Mouse (Mus musculus) adrenal gland (tissue): Measurements from ENCODE around the gene Zbtb22.
"Not testable (repeated sequence)": the region's sequence is repeated elsewhere in the genome, so short reads cannot be mapped to it uniquely, and the experiment has no call there.

ENCODE experiments used
- intact Hi-C: fragments of 180-260 bp; cut with DNase I; formaldehyde crosslinking; loops from one replicate; pipeline ENCODE4 v1.15.1; 2025

Gene Zbtb22

DNA sequence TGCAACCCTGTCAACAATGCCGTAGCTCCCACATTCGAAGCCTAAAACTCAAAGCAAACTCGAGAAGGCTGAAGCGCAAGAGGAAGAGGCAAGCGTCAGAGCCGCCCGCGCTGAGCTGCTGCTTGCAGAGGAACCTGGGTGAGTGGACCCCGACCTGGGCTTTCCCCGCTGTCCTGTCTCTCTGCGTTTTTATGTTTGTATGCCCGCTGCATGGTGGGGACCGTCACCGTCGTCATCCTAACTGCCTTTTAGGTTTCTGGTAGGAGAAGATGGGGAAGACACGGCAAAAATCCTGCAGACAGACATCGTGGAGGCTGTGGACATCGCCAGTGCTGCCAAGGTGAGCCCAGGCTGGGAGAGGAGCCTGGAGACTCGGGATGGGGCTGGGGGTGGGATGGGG lies 25.7 kb downstream of the Zbtb22 start:
- intact Hi-C loops = no loop called here

DNA sequence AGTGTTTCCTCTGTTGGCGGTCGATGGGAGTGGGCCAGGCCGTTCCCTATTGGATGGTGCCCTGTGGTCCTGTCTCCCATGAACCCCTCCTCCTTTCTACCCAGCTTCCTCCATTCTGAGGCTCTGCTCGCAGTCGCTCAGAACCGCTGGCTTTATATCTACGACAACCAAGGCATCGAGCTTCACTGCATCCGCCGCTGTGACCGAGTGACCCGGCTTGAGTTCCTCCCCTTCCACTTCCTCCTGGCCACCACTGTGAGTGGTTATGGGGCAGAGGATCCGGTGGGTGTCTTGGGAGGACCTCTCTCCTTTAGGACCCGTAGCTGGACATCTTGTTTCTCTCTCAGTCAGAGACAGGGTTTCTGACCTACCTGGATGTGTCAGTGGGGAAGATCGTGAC lies 27.8 kb downstream of the Zbtb22 start:
- intact Hi-C loops = no loop called here

DNA sequence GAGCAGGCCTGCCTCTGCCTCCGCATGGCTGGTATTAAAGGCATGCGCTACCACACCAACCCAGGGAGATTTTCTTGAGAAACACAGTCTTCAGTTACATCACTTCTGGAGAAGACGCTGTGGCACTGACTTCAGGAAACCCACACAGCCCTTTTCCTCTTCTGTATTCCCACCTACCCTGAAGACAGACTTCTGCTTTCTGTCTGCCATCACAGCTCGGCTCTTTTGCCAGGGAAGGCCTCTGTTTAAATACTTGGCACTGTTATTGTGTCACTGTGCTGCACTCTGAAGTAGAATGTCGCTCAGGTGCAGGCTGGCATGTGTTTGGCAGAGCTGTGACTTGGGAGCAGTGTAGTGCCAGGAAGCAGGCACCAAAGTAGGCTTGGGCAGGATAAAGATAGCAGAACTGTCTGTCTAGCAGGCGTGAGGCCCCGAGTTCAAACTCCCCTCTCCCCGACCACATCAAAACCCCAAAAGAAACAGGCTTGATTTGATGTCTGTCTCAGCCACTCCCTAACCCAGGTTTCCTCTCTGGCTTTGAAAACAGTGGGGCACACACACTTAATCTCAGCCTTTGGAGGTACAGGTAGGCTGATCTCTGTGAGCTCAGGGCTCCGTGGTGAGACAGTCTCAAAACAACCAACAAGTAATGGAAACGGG lies 31.9 kb downstream of the Zbtb22 start:
- intact Hi-C loops = no loop called here

DNA sequence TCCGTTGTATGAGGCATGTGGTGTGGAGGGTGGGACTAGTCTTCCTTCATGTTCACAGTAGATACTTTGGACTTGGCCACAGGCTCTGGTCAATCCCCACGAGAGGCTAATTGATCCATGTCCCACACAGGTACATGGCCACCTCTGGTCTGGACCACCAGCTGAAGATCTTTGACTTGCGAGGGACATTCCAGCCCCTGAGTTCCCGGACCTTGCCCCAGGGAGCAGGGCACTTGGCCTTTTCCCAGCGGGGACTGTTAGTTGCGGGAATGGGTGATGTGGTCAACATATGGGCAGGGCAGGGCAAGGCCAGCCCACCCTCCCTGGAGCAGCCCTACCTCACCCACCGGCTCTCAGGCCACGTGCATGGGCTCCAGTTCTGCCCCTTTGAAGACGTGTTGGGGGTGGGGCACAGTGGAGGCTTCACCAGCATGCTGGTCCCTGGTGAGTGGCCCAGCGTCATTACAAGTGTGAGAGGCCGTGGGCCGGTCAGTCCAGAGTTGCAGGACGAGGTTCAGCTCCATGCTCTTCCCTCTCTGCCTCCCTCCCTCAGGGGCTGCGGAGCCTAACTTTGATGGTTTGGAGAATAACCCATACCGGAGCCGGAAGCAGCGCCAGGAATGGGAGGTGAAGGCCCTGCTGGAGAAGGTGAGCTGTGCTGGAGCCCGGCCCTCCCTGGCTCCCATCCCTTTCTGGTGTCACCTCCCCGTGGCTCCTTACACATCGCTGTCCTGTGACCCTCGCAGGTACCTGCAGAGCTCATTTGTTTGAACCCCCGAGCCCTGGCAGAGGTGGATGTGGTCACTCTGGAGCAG lies 32.6 kb downstream of the Zbtb22 start:
- intact Hi-C loops = no loop called here

DNA sequence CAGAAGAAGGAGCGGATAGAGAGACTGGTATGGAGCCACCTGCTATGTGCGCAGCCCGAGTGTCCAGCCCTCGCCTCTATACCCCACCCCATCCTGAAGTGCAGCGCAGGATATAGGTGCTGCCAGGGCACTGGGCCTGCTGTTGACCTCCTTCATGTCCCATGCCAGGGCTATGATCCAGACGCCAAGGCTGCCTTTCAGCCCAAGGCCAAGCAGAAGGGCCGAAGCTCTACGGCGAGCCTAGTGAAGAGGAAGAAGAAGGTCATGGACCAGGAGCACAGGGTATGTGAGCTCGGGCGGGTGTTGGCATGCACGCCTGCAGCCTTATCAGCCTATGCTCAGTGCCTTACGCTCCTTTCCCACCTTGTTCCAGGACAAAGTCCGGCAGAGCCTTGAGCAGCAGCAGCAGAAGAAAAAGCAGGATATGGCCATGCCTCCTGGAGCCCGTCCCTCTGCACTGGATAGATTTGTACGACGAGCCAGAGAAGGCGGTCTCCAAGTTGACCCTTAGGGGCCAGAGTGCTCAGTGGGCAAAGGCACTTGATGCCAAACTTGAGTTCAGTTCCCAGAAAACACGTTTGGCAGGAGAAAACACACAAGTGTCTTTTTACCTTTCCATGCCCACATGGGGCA lies 33.3 kb downstream of the Zbtb22 start:
- intact Hi-C loops = no loop called here

DNA sequence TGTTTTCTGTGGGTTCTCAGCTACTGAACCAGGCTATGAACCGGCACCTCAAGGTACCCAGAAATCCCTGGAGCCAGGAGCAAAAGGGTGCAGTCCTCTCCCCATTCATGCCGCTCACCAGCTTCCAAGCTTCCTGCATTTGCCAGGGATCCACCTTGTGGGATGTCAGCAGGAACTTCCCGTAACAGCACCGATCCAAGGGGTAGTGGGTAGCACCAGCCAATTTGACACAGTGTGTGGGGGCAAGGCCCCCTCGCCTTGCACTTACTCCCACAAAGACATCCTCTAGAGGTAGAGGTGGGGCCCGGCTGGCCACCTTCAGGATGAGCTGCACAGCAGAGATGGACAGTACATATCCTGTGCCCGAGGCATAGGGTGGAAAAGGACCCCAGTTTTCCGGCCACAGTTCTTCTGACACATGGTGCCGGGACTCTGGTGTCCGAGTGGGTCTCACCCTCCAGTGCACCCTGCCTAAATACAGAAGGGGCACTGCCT lies 34.5 kb downstream of the Zbtb22 start:
- intact Hi-C loops = no loop called here

DNA sequence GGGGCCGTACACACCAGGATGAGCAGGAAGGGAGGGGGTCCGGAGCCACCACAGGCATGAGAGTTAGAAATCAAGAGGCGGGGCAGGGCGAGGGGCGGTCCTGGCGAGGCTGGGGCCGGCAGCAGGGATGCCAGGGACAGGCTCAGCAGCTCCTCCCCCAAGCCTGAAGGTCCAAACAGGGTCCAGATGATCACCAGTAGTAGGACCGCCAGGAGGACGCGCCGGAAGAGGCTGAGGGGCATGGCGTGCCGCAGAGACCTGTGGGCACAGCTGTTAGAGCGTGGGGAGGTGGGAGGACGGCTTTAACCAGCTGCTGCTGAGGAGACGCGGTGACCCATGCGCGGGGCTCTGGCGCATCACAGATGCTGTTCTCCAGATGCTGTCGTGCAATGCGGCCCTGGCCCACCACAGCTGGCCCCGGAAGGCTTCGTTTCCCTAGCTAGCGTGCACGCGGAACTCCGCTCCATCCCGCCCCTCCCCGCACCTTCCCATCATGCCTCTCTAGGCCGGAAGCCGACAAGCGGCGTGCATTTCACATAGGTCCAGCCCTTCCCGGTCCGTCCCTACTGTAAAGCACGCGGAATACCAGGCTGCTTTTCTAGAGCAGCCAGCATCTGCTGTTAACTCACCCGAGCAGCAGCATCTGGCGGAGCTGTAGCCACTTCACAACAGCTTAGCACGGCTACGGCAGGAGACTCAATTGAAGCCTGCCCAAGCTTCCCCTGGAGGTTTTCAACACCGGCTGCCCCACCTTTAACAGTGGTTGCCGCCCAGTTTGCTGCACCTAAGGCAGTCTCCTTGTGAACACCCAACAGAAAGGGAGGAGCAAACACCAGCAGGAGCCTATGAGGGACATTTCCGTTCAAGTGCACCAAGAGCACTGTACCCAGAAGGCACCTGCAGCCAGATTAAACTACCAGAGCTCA lies 35.6 kb downstream of the Zbtb22 start, which contains the start of gene B3galt4:
TSS of gene B3galt4 (minus strand) at position 468 of the 926 bp plus-strand sequence.
- intact Hi-C loops = no loop called here

DNA sequence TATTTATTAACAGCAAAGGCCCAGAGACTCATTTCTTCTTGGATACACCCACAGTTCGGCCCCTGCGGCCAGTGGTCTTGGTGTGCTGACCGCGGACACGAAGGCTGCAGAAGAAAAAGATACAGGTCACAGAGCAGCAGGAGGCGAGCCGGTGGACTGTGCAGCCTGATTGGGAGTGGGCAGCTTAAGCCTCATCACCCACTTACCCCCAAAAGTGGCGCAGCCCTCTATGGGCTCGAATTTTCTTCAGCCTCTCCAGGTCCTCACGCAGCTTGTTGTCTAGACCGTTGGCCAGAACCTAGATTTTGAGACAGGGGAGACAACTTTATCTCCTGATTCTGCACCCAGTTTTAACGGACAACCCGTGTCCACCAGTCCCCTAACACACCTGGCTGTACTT lies 36.3 kb downstream of the Zbtb22 start:
- intact Hi-C loops = not testable (repeated sequence)

DNA sequence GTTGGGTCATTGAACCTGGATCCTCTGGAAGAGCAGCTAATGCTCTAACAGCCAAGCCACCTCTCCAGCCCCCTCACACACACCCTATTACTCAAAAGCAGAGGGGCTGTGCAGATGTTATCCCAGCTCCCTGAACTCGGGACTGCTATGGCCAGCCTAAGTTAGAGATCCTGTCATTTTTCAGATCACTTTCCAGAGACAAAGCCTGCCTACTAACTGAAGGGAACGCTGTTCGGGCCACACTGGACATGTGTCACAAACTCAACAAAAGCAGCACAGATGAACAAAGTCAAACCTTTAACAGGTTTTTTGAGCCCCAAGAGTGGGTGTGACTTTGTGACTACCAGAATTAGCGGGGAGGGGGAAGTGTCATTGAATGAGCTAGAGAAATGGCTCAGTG lies 37.2 kb downstream of the Zbtb22 start:
- intact Hi-C loops = no loop called here

DNA sequence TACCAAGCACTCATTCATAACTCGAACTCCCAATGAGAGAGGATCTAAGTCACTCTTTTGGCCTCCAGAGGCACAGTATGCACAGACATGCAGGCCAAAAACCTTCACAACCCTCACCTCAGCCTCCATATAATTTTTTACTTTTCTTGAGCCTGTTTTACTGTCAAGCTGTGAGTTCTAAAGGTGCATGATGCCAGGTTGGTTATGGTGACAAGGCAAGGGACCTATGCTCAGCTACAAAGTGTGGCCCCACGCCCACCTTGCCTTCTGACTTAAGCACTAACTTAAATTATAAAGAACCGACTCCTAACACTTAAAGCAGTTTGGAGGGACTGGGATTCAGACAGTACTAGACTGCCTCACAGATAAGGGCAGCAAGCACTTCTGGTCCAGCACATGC lies 37.6 kb downstream of the Zbtb22 start:
- intact Hi-C loops = no loop called here

DNA sequence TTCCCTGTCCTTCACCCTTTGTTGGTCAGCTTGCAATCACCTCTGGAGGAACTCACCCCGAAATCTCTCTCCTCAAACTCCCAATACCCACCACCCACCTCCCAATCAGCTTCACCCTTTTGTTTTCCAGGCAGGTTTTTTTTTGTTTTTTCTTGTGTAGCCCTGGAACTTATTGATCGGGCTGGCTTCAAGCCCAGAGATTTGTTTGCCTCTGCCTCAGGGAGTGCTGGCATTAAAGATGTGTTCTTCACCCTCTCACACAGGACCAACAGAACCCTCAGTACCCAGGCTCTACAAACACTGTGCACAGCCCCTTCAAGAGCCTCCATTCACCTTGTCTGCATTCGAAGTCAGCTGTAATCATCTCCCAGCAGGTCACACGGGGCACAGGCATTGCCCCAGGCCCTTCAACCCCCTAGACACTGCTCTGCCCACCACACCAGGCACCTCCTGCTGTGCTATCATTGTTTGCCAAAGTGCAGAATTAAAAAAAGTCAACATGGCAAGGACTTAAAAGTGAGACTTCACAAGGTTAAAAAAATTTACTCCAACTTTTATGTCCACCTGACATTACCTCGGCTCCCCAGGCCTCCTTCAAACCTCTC lies 38.4 kb downstream of the Zbtb22 start:
- intact Hi-C loops = no loop called here

DNA sequence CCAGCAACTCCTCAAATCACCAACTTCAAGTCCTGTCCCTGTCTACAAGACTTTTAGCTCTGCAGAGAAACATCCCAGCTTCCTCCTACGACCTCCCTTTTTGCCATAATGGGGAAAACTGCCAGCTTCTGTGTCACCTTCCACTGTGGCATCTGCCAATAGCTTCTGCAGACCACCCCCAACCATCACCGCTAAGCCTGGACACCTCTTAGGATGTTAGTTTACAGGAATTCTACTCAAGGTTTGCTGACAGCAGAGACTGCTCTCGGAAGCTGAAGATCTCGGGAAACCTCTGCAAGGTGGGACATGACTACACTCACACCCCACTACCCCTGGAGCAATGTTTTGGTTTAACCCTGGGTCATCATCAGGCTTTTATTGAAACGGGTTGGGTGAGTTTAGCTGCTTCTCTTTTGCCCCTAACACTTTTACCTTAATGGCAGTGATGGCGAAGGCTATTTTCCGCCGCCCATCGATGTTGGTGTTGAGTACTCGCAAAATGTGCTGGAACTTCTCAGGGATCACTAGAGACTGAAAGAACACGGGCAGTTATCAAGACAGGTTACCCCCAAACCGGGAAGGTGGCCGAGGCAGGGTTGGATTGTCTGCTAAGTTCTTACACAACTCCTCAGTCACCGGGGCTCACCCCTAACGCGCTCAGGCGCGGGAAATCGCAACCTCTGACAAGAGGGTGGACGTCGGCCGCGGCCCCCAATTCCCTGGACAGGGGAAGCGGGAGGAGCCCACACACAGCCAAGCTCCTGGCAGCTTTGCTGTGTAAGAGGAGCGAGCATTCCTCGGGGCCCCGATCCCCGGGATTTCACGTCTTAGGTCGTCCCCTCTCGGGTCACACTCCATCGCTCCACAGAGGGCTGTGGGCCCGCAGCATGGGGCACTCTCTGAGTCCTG lies 39.2 kb downstream of the Zbtb22 start:
- intact Hi-C loops = loop anchor here (5.0 kb wide), 1 partner anchor 1402 kb away; no protein-coding TSS in a partner anchor

DNA sequence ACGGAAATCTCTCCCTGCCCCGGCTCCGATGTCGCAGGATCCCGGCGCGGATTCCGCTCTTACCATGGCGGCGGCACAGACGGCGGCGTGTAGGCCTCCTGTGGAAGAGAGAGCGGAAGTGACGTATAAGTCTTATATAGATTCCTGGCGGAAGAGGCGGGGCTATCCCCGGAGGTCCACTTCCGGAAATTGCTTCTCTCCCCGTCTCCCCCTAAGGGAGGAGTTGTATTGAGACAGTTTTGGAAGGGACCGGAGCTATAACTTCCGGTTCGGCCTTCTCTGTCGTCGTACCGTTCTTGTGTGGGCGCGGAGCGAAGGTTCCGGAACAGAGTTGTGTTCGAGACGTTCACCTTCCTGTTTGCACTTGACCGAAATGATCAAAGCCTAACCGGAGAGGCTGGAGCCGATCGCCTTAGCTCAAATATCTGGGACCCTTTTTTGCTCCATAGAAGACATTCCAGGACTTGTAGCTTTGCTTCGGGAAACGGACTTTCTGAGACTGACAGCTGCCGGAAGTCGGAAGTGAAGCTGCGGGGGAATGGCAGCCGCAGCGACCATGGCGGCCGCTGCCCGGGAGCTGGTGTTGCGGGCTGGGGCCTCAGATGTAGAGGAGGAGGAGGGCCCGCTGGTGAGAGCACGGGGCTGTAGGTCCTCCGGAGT lies 40.0 kb downstream of the Zbtb22 start, which contains the start of the genes Vps52 and Rps18:
TSS of gene Vps52 (plus strand) at position 258 of the 660 bp plus-strand sequence.
TSS of gene Rps18 (minus strand) at position 447 of the 660 bp plus-strand sequence.
- intact Hi-C loops = loop anchor here (5.0 kb wide), 1 partner anchor 1402 kb away; no protein-coding TSS in a partner anchor

DNA sequence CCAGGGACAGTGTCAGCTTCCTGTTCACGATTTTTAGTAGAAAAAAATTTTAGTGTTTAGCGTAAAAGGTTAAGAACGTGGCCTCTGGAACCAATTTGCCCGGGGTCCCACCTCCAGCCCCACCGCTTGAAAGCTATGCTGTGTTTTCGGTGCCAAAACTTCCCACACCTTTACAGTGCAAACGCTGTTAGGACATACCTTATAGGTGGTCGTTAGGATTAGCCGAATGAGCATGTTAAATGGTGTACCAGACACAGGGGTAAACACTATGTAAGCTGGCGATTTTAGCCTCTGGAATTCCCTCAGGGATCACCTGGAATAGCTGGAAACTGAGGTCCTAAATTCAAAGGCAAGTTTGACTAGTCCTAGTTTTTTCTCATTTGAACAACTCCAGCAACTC lies 40.6 kb downstream of the Zbtb22 start:
- intact Hi-C loops = loop anchor here (5.0 kb wide), 1 partner anchor 1401 kb away; no protein-coding TSS in a partner anchor

DNA sequence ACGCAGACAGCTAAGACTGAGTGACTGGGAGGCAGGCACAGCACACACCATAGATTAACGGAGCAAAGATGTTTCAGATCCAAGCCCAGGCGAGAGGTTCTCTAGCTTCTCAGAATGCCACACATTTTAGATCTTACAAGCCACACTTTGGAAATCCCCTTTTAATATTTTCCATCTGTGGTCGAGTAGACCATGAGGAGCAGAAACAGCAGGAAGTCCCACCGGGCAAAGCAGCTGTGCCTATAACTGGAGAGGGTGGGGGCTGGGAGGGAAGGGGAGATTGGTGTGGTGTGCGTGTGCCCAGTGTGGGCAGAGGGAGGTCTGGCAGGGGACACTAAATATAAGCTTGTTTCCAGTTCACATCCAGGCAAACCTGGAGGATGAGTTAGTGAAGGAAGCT lies 41.8 kb downstream of the Zbtb22 start:
- intact Hi-C loops = loop anchor here (5.0 kb wide), 1 partner anchor 1400 kb away; no protein-coding TSS in a partner anchor

DNA sequence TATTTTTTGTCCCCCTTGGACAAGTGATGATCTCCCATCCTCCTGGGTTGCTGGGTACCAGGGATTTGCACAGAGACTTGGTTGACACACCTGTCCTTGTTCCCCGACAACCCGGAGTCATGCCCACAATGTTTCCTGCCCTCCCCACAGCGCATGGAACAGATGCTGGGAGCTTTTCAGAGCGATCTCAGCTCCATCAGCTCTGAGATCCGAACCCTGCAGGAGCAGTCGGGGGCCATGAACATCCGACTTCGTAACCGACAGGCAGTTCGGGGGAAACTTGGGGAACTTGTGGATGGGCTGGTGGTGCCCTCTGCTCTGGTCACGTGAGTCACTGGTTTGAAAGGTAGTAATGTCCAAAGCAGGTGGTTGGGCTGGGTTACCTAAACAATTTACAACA lies 42.7 kb downstream of the Zbtb22 start:
- intact Hi-C loops = loop anchor here (2.0 to 5.0 kb wide), 2 partner anchors 62 to 1399 kb away; no protein-coding TSS in a partner anchor

DNA sequence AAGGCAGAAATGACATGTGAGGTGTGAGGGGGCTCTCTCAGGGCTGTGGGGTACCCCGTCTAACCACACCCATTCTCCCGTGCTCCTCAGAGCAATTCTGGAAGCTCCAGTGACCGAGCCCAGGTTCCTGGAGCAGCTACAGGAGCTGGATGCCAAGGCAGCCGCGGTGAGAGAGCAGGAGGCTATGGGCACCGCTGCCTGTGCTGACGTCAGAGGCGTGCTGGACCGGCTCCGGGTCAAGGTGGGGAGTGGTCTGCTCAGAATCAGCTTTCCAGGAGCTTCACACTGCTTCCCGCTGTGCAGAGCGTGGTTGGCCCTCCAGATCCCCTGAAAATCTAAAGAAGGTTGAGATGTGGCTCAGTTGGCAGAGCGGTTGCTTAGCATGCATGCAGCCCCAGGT lies 43.4 kb downstream of the Zbtb22 start:
- intact Hi-C loops = loop anchor here (2.0 to 5.0 kb wide), 2 partner anchors 62 to 1398 kb away; no protein-coding TSS in a partner anchor

DNA sequence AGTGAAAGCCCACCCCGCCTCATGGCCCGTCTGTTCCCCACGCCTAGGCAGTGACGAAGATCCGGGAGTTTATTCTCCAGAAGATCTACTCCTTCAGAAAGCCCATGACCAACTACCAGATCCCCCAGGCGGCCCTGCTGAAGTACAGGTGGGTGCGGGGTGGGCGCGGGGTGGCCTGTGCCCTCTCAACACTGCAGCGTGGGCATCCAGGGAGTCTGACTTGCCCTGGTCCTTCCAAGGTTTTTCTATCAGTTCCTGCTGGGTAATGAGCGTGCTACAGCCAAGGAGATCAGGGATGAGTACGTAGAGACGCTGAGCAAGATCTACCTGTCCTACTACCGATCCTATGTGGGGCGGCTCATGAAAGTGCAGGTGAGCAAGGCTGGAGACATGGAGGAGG lies 44.2 kb downstream of the Zbtb22 start:
- intact Hi-C loops = loop anchor here (2.0 to 5.0 kb wide), 2 partner anchors 61 to 1397 kb away; no protein-coding TSS in a partner anchor
